Mouse (Mus musculus) heart, embryonic 15.5 days (tissue): Measurements from ENCODE around the gene Dact3. TPM values are rescaled to one million over a fixed set of nuclear protein-coding genes. Genes with fewer than 3 reads are reported as not detected.

ENCODE experiments used
- ATAC-seq: fragments of 200-750 bp; cut with Nextera tagmentation; replicated peaks from 2 replicates; pipeline ENCODE4 v1.8.0; 2017; ENCODE audit warnings: low read depth, moderate TSS enrichment; ENCODE audit not compliant: insufficient number of reproducible peaks, insufficient read depth, low FRiP score
- H3K27ac ChIP-seq: fragments of 300-500 bp; sonication (generic); 2 replicates; pipeline ENCODE4 v1.5.1; 2015; ENCODE audit warnings: mild to moderate bottlenecking, inconsistent platforms
- H3K27me3 ChIP-seq: fragments of 300-500 bp; sonication (generic); 2 replicates; pipeline ENCODE4 v1.6.1; 2015; ENCODE audit warnings: inconsistent platforms
- H3K36me3 ChIP-seq: fragments of 300-500 bp; sonication (generic); 2 replicates; pipeline ENCODE4 v1.6.1; 2015; ENCODE audit warnings: mild to moderate bottlenecking, inconsistent platforms
- H3K4me1 ChIP-seq: fragments of 300-500 bp; sonication (generic); replicated peaks from 2 replicates; pipeline ENCODE4 v1.6.1; 2015; ENCODE audit warnings: inconsistent platforms
- H3K4me2 ChIP-seq: fragments of 300-500 bp; sonication (generic); 2 replicates; pipeline ENCODE4 v1.6.1; 2015; ENCODE audit warnings: inconsistent platforms, mild to moderate bottlenecking, moderate library complexity
- H3K4me3 ChIP-seq: fragments of 300-500 bp; sonication (generic); 2 replicates; pipeline ENCODE4 v1.5.1; 2015; ENCODE audit warnings: mild to moderate bottlenecking, inconsistent platforms
- H3K9ac ChIP-seq: fragments of 300-500 bp; sonication (generic); 2 replicates; pipeline ENCODE4 v1.6.1; 2015; ENCODE audit warnings: mild to moderate bottlenecking, inconsistent platforms
- H3K9me3 ChIP-seq: fragments of 300-500 bp; sonication (generic); replicated peaks from 2 replicates; pipeline ENCODE4 v1.6.1; 2016; ENCODE audit warnings: inconsistent platforms
- WGBS: fragments of 180-500 bp; shearing (Covaris S2); methylation state at CpG from one replicate; pipeline ENCODE4 v1.1.7; 2015; ENCODE audit warnings: mixed read lengths; 5-methylcytosine and 5-hydroxymethylcytosine counted together
- polyA plus RNA-seq: library from polyadenylated mRNA; unstranded; fragments of >200 nt; fragmentation: Nextera tagmentation; extraction: Ambion mirVana; gene quantifications from 2 replicates; pipeline ENCODE4 v1.2.1, GENCODE M21; 2015

The Dact3 gene
- polyA plus RNA-seq, 1 experiment from 2014 or later: 5.8 TPM

DNA sequence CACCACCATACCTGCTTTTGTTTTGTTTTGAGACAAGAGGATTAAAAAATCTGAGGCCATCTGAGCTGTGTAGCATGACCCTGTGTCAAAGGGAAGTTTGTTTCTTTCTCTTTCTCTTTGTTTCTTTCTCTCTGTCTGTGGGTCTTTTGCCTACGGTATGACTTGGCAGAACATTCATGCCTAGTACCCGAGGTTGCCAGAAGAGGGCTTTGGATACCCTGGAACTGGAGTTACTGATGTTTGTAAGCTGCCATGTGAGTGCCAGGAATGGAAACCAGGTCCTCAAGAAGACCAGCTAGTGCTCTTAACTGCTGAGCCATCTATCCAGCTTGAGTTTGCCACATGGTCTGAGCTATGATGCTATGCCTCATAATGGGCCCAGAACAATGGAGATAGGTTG, 53.2 kb downstream of the Dact3 start:
- H3K9ac ChIP-seq: no peak overlapping the region
- no peak overlapping the region for H3K4me3 ChIP-seq
- H3K4me2 ChIP-seq: no peak overlapping the region
- no peak overlapping the region for H3K27ac ChIP-seq
- no peaks in the 10 kb centered on the region for H3K9me3 ChIP-seq
- ATAC-seq: no peak
- H3K4me1 ChIP-seq: 0 out of 2 replicates have a peak, but pooled peaks cover 5% of the 10 kb centered on the region
- H3K27me3 ChIP-seq: no peaks in the 10 kb centered on the region
- H3K36me3 ChIP-seq: no peaks in the 10 kb centered on the region
- 36% methylated on average over 2 of the region's 2 CpGs for WGBS

- Histone ChIP-seq H3K9me3 (no peaks in the 10 kb centered on the region), H3K27me3 (no peaks in the 10 kb centered on the region), H3K4me2 (no peak overlapping the region), H3K27ac (no peak overlapping the region), H3K36me3 (no peaks in the 10 kb centered on the region), H3K9ac (no peak overlapping the region), H3K4me1 (0 out of 2 replicates have a peak, but pooled peaks cover 2% of the 10 kb centered on the region), H3K4me3 (no peak overlapping the region)
- ATAC-seq: no peak
- 7% methylated on average over 1 of the region's 1 CpGs for WGBS
Measured at GRCm38 (mm10) chr7:16930850-16931249, 55.7 kb downstream of the Dact3 start.

DNA sequence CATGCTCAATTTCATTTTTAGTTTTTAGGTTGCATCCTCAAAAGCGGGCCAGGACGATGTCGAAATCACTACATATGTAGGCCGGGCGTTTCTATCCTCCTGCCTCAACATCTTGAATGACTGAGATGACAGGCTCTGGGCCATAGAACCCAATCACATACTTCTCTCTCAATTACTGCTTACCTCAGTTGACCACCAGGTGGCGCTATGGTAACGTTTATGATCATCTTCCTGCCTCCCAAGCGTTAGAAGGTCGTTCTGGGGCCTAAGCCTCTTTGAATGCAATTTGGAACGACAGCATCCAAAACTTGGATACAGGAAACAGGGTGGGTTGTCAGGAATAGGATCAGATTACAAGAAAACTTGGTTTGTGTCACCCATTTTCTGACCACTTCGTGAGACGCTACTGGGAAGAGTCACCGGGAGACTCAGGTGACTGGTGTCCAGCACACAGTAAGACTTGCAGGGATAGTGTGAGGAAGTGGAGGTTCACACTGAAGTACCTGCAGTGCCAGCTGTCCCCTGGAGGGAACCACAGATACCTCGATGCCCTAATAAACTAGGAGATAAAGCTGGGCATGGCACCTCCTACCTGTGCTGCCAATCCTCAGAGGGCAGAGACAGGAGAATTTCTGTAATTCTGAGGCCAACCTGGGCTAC, 57.0 kb downstream of the Dact3 start:
- WGBS: 20% methylated on average over 14 of the region's 14 CpGs
- H3K27me3 ChIP-seq: no peaks in the 10 kb centered on the region
- no peaks in the 10 kb centered on the region for H3K9me3 ChIP-seq
- H3K36me3 ChIP-seq: no peaks in the 10 kb centered on the region
- no peak overlapping the region for H3K27ac ChIP-seq
- peak; percentile 61 for ATAC-seq
- 0 out of 2 replicates have a peak, but pooled peaks cover 2% of the 10 kb centered on the region for H3K4me1 ChIP-seq
- no peak overlapping the region for H3K4me3 ChIP-seq
- H3K9ac ChIP-seq: no peak overlapping the region
- H3K4me2 ChIP-seq: no peak overlapping the region

GRCm38 (mm10) chr7:16932704-16933577, 57.8 kb downstream of the Dact3 start:
- H3K9ac ChIP-seq: no peak overlapping the region
- 38% methylated on average over 14 of the region's 14 CpGs for WGBS
- no peaks in the 10 kb centered on the region for H3K27me3 ChIP-seq
- ATAC-seq: no peak
- H3K4me1 ChIP-seq: 0 out of 2 replicates have a peak, but pooled peaks cover 2% of the 10 kb centered on the region
- no peak overlapping the region for H3K4me2 ChIP-seq
- no peak overlapping the region for H3K27ac ChIP-seq
- H3K36me3 ChIP-seq: no peaks in the 10 kb centered on the region
- no peak overlapping the region for H3K4me3 ChIP-seq
- no peaks in the 10 kb centered on the region for H3K9me3 ChIP-seq

Other genes with a start within 250 kb of the Dact3 start
- gene Ceacam15, start 199.6 kb upstream of the Dact3 start, polyA plus RNA-seq: 0.60 and 0.68 TPM in 2 replicates
- not detected in 2 replicates for gene Ceacam9, start 153.4 kb upstream of the Dact3 start, polyA plus RNA-seq
- gene Ap2s1, start 136.9 kb upstream of the Dact3 start, polyA plus RNA-seq: 194 and 219 TPM in 2 replicates
- gene Slc1a5, start 94.0 kb upstream of the Dact3 start, polyA plus RNA-seq: 40.2 and 46.4 TPM in 2 replicates
- gene Strn4, start 59.4 kb upstream of the Dact3 start, polyA plus RNA-seq: 73.9 and 90.0 TPM in 2 replicates
- 30.8 and 32.7 TPM in 2 replicates for gene Fkrp, start 58.6 kb upstream of the Dact3 start, polyA plus RNA-seq
- 9.9 and 13.3 TPM in 2 replicates for gene Prkd2, start 32.4 kb upstream of the Dact3 start, polyA plus RNA-seq
- gene Gng8, start 16.5 kb downstream of the Dact3 start, polyA plus RNA-seq: 4.2 and 5.2 TPM in 2 replicates
- gene Ptgir, start 31.2 kb downstream of the Dact3 start, polyA plus RNA-seq: 0.86 and 1.2 TPM in 2 replicates
- 96.4 and 98.4 TPM in 2 replicates for gene Calm3, start 48.8 kb downstream of the Dact3 start, polyA plus RNA-seq
- gene Pnmal2, start 69.4 kb downstream of the Dact3 start, polyA plus RNA-seq: 4.7 and 6.2 TPM in 2 replicates
- 0.05 and 0.24 TPM in 2 replicates for gene Pnmal1, start 84.4 kb downstream of the Dact3 start, polyA plus RNA-seq
- gene Gm42372, start 107.8 kb downstream of the Dact3 start, polyA plus RNA-seq: 0.05 and 0.23 TPM in 2 replicates
- 28.1 and 34.0 TPM in 2 replicates for gene Ccdc8, start 117.4 kb downstream of the Dact3 start, polyA plus RNA-seq
- gene Ppp5c, start 152.6 kb downstream of the Dact3 start, polyA plus RNA-seq: 82.5 and 99.2 TPM in 2 replicates
- gene Hif3a, start 187.1 kb downstream of the Dact3 start, polyA plus RNA-seq: 36.4 and 44.0 TPM in 2 replicates
- 0.08 and 0.16 TPM in 2 replicates for gene Psg16, start 198.7 kb downstream of the Dact3 start, polyA plus RNA-seq